Comparison of ENCODE assay signal across 23 mouse cellular contexts in genomic region chr7:25057888-25058287, GRCm38 (mm10). TPM values are rescaled to one million over a fixed set of nuclear protein-coding genes. Genes with fewer than 3 reads are reported as not detected.
A peak's percentile ranks its signal among the peaks of the same experiment; 100 is the strongest.
DNase-seq lines count a peak whose midpoint lies in the region; ATAC-seq and TF ChIP-seq lines count a peak whose summit lies in the region.
"Had no signal": no experiment of that assay in that cellular context is flagged by ENCODE, and none has a peak within 500 bp of the region (broad histone marks: within the 10 kb centered on the region; RNA-seq: fewer than 3 reads in every experiment).

No protein-coding gene starts in this region.

- no peak overlapping the region for H3K4me2 ChIP-seq in lung, embryonic 16.5 days (ENCODE audit: low read depth, low read length)
- no peak overlapping the region for H3K4me2 ChIP-seq in stomach, embryonic 16.5 days (ENCODE audit: low read depth, low read length)
- no peak overlapping the region for H3K4me2 ChIP-seq in stomach, postnatal 0 days (replicated peaks; ENCODE audit: low read depth)
- H3K4me2 ChIP-seq: embryonic facial prominence, embryonic 12.5 days; forebrain, embryonic 13.5 days; forebrain, embryonic 15.5 days had no signal

- ATAC-seq in lung, embryonic 16.5 days (ENCODE audit: low read depth) = 0 out of 2 replicates have a peak, but pooled peaks have one; percentile 5
- peak; percentile 42; the same call in 1 of the 2 replicates for ATAC-seq in stomach, embryonic 16.5 days (ENCODE audit: insufficient read depth, low FRiP score)
- ATAC-seq in stomach, postnatal 0 days (ENCODE audit: low FRiP score, low TSS enrichment) = no peak
- ATAC-seq: activated CD4-positive, CD25-positive, alpha-beta regulatory T cell, adult 4 months; forebrain, embryonic 13.5 days; forebrain, postnatal 0 days; Patski had no signal

- no peaks in the 10 kb centered on the region for H3K9me3 ChIP-seq in lung, embryonic 16.5 days (ENCODE audit: control insufficient read depth, low read length)
- no peaks in the 10 kb centered on the region for H3K9me3 ChIP-seq in stomach, embryonic 16.5 days (replicated peaks; ENCODE audit: control insufficient read depth, low read length)
- no peaks in the 10 kb centered on the region for H3K9me3 ChIP-seq in stomach, postnatal 0 days (ENCODE audit: control insufficient read depth, low read length)
- H3K9me3 ChIP-seq: embryonic facial prominence, embryonic 10.5 days; embryonic facial prominence, embryonic 12.5 days; forebrain, embryonic 13.5 days; forebrain, embryonic 15.5 days; G1E had no signal

- H3K27ac ChIP-seq in lung, embryonic 16.5 days (ENCODE audit: low read length) = no peak overlapping the region
- H3K27ac ChIP-seq in stomach, embryonic 16.5 days (ENCODE audit: low read length) = no peak overlapping the region
- no peak overlapping the region for H3K27ac ChIP-seq in stomach, postnatal 0 days (replicated peaks)
- H3K27ac ChIP-seq: embryonic facial prominence, embryonic 10.5 days; embryonic facial prominence, embryonic 12.5 days; forebrain, embryonic 13.5 days; forebrain, embryonic 15.5 days had no signal

- H3K4me3 ChIP-seq in lung, embryonic 16.5 days (ENCODE audit: low read length) = no peak overlapping the region
- no peak overlapping the region for H3K4me3 ChIP-seq in stomach, embryonic 16.5 days (replicated peaks; ENCODE audit: low read length)
- H3K4me3 ChIP-seq in stomach, postnatal 0 days (ENCODE audit: low read depth, low read length) = no peak overlapping the region
- H3K4me3 ChIP-seq: embryonic facial prominence, embryonic 10.5 days; embryonic facial prominence, embryonic 12.5 days; forebrain, embryonic 13.5 days; forebrain, embryonic 15.5 days had no signal

- H3K9ac ChIP-seq in lung, embryonic 16.5 days (ENCODE audit: low read length) = no peak overlapping the region
- no peak overlapping the region for H3K9ac ChIP-seq in stomach, embryonic 16.5 days (ENCODE audit: low read length)
- no peak overlapping the region for H3K9ac ChIP-seq in stomach, postnatal 0 days (ENCODE audit: low read length)
- H3K9ac ChIP-seq: embryonic facial prominence, embryonic 12.5 days; forebrain, embryonic 13.5 days; forebrain, embryonic 15.5 days; forebrain, postnatal 0 days had no signal

- peak; percentile 81 for DNase-seq in heart, adult 11 months
- no peak for DNase-seq in heart, adult 9 months (ENCODE audit: low spot score in 2 of 2)
- DNase-seq in lung, postnatal 4 days = no peak
- DNase-seq in stomach, postnatal 0 days (ENCODE audit: low spot score) = no peak
- DNase-seq: adrenal gland, adult 8-10 months; adrenal gland, postnatal 14 days; adrenal gland, postnatal 36 days; B cell, adult 2 months; cerebellum, adult 11-12 months; cerebellum, adult 2 months; cerebellum, adult 9-10 months; cerebellum, postnatal 10 days; cerebellum, postnatal 25 days; forebrain, postnatal 0 days had no signal

- H3K36me3 ChIP-seq in lung, embryonic 16.5 days (ENCODE audit: control insufficient read depth, insufficient read depth, low read length) = peaks cover 23% of the 10 kb centered on the region
- peaks cover 8% of the 10 kb centered on the region for H3K36me3 ChIP-seq in stomach, embryonic 16.5 days (ENCODE audit: control insufficient read depth, insufficient read depth, low read length)
- peaks cover 5% of the 10 kb centered on the region for H3K36me3 ChIP-seq in stomach, postnatal 0 days (ENCODE audit: control insufficient read depth, insufficient read depth, low read length)

- no peak for TF ChIP-seq EP300 in stomach, postnatal 0 days (optimal IDR thresholded peaks at IDR 0.05)

- WGBS in lung, embryonic 16.5 days = 93% methylated on average over 5 of the region's 5 CpGs
- WGBS in stomach, embryonic 16.5 days = 85% methylated on average over 5 of the region's 5 CpGs
- 90% methylated on average over 5 of the region's 5 CpGs for WGBS in stomach, postnatal 0 days

- TF ChIP-seq CTCF in stomach, postnatal 0 days (IDR thresholded peaks at IDR 0.05; ENCODE audit: low read depth) = no peak

- 0 out of 2 replicates have a peak, but pooled peaks cover 2% of the 10 kb centered on the region for H3K4me1 ChIP-seq in lung, embryonic 16.5 days (replicated peaks; ENCODE audit: control insufficient read depth, insufficient read depth, low read length)
- no peaks in the 10 kb centered on the region for H3K4me1 ChIP-seq in stomach, embryonic 16.5 days (ENCODE audit: control insufficient read depth, insufficient read depth, low read length)
- H3K4me1 ChIP-seq in stomach, postnatal 0 days (replicated peaks; ENCODE audit: control insufficient read depth, insufficient read depth) = no peaks in the 10 kb centered on the region
- H3K4me1 ChIP-seq: embryonic facial prominence, embryonic 10.5 days; embryonic facial prominence, embryonic 12.5 days; forebrain, embryonic 13.5 days; forebrain, embryonic 15.5 days had no signal

- H3K27me3 ChIP-seq in lung, embryonic 16.5 days (ENCODE audit: control insufficient read depth, insufficient read depth, low read depth, low read length) = no peaks in the 10 kb centered on the region
- no peaks in the 10 kb centered on the region for H3K27me3 ChIP-seq in stomach, embryonic 16.5 days (ENCODE audit: control insufficient read depth, insufficient read depth, low read length)
- no peaks in the 10 kb centered on the region for H3K27me3 ChIP-seq in stomach, postnatal 0 days (ENCODE audit: control insufficient read depth, insufficient read depth, low read length)
- H3K27me3 ChIP-seq: embryonic facial prominence, embryonic 12.5 days; forebrain, embryonic 13.5 days; forebrain, embryonic 15.5 days; Patski had no signal

RNA-seq across cellular contexts. Expression of gene Grik5, which starts 14.3 kb away (rescaled TPM):
- polyA plus RNA-seq in lung, embryonic 16.5 days (2015; fragmentation: Nextera tagmentation; extraction: Ambion mirVana) = 3.5 and 3.6 TPM in 2 replicates
- polyA plus RNA-seq in stomach, embryonic 16.5 days (2015; fragmentation: Nextera tagmentation; extraction: Ambion mirVana) = 3.6 and 4.0 TPM in 2 replicates
- polyA plus RNA-seq in stomach, postnatal 0 days (2015; fragmentation: Nextera tagmentation; extraction: Ambion mirVana) = 1.7 and 2.2 TPM in 2 replicates

RNA-seq across cellular contexts. Expression of gene Zfp574, which starts 14.5 kb away (rescaled TPM):
- polyA plus RNA-seq in lung, embryonic 16.5 days (2015; fragmentation: Nextera tagmentation; extraction: Ambion mirVana) = 28.9 and 30.5 TPM in 2 replicates
- polyA plus RNA-seq in stomach, embryonic 16.5 days (2015; fragmentation: Nextera tagmentation; extraction: Ambion mirVana) = 23.1 and 25.2 TPM in 2 replicates
- polyA plus RNA-seq in stomach, postnatal 0 days (2015; fragmentation: Nextera tagmentation; extraction: Ambion mirVana) = 12.1 and 12.9 TPM in 2 replicates

RNA-seq across cellular contexts. Expression of gene Atp1a3, which starts 52.1 kb away (rescaled TPM):
- polyA plus RNA-seq in lung, embryonic 16.5 days (2015; fragmentation: Nextera tagmentation; extraction: Ambion mirVana) = 1.0 and 2.1 TPM in 2 replicates
- 3.5 and 3.9 TPM in 2 replicates for polyA plus RNA-seq in stomach, embryonic 16.5 days (2015; fragmentation: Nextera tagmentation; extraction: Ambion mirVana)
- polyA plus RNA-seq in stomach, postnatal 0 days (2015; fragmentation: Nextera tagmentation; extraction: Ambion mirVana) = 1.6 and 2.4 TPM in 2 replicates
